Mouse (Mus musculus): ENCODE measurements around the gene Cryz. TPM values are rescaled to one million over a fixed set of nuclear protein-coding genes. Genes with fewer than 3 reads are reported as not detected.

Gene Cryz
- total and polyA plus RNA-seq, 3 experiments: 10.7 to 21.6 TPM; not detected in 1

- no peak for DNase-seq (ENCODE audit: low read depth, low spot score)
- no peak for TF ChIP-seq MAZ (IDR thresholded peaks at IDR 0.05; ENCODE audit: low read depth, low read length)
- no peak for TF ChIP-seq ZKSCAN1 (IDR thresholded peaks at IDR 0.05; ENCODE audit: low read depth, low read length)
- no peaks in the 10 kb centered on the region for H3K9me3 ChIP-seq (replicated peaks; ENCODE audit: insufficient read depth, low read length)
- no peak overlapping the region for H3K27ac ChIP-seq (ENCODE audit: control insufficient read depth, low read depth, low read length)
- H3K4me1 ChIP-seq (ENCODE audit: control insufficient read depth in 1 of 2, insufficient read depth in 2 of 2, low read length in 2 of 2): no peaks in the 10 kb centered on the region
- H3K79me2 ChIP-seq (ENCODE audit: control insufficient read depth, insufficient read depth, low read length, poor library complexity): no peaks in the 10 kb centered on the region
- no peak overlapping the region for H3K9ac ChIP-seq (ENCODE audit: control insufficient read depth, low read depth, low read length, poor library complexity, severe bottlenecking)
- no peaks in the 10 kb centered on the region for H3K27me3 ChIP-seq (ENCODE audit: control insufficient read depth in 1 of 2, insufficient read depth in 2 of 2, low read length in 2 of 2)
- H3K4me3 ChIP-seq (ENCODE audit: control insufficient read depth in 1 of 2, insufficient read depth in 1 of 2, low read depth in 2 of 2, low read length in 2 of 2): no peak overlapping the region
- no peaks in the 10 kb centered on the region for H3K36me3 ChIP-seq (ENCODE audit: control insufficient read depth in 1 of 2, insufficient read depth in 2 of 2, low read length in 2 of 2)
These were observed 54.8 kb downstream of the Cryz start for GRCm38 (mm10) chr3:154651192-154651821.

GRCm38 (mm10) chr3:154652581-154653420 is 56.3 kb downstream of the Cryz start:
- Histone ChIP-seq H3K9me3 (replicated peaks; ENCODE audit: insufficient read depth, low read length) (no peaks in the 10 kb centered on the region), H3K4me1 (ENCODE audit: control insufficient read depth in 1 of 2, insufficient read depth in 2 of 2, low read length in 2 of 2) (no peaks in the 10 kb centered on the region), H3K79me2 (ENCODE audit: control insufficient read depth, insufficient read depth, low read length, poor library complexity) (no peaks in the 10 kb centered on the region), H3K36me3 (ENCODE audit: control insufficient read depth in 1 of 2, insufficient read depth in 2 of 2, low read length in 2 of 2) (no peaks in the 10 kb centered on the region), H3K4me3 (ENCODE audit: control insufficient read depth in 1 of 2, insufficient read depth in 1 of 2, low read depth in 2 of 2, low read length in 2 of 2) (no peak overlapping the region), H3K27me3 (ENCODE audit: control insufficient read depth in 1 of 2, insufficient read depth in 2 of 2, low read length in 2 of 2) (no peaks in the 10 kb centered on the region), H3K9ac (ENCODE audit: control insufficient read depth, low read depth, low read length, poor library complexity, severe bottlenecking) (no peak overlapping the region), H3K27ac (ENCODE audit: control insufficient read depth, low read depth, low read length) (no peak overlapping the region)
- no peak for DNase-seq (ENCODE audit: low read depth, low spot score)
- no peak for TF ChIP-seq BHLHE40 (IDR thresholded peaks at IDR 0.05; ENCODE audit: borderline replicate concordance, low read depth, low read length)
- TF ChIP-seq CTCF (IDR thresholded peaks at IDR 0.05 in 2 of 3, conservative IDR thresholded peaks at IDR 0.05 in 1 of 3; ENCODE audit: control insufficient read depth in 1 of 3, insufficient read depth in 1 of 3, low read depth in 2 of 3, low read length in 3 of 3, poor library complexity in 1 of 3, severe bottlenecking in 1 of 3): peak in 1 of 3 experiments; percentile 24; a peak in 2 of 6 replicates

DNA sequence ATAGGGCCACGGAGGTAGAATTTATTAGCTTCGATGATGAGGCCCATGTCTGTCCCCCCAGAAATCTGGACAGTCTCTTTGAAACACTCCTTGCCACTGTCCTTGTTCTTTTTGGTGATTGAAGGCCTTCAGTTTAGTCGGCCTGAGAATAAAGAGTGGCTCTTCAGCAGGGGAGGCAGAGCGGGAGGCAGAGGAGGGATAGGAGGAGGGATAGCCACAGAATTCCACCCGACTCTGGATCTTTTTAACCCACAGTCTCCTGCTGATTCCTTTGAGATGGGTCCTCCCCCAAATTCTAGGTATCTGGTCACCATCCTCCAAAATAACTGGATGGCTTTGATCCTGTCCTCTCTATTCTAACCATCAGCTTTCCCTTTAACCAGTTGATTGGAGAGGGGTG is 56.9 kb downstream of the Cryz start:
- H3K9ac ChIP-seq (ENCODE audit: control insufficient read depth, low read depth, low read length, poor library complexity, severe bottlenecking): no peak overlapping the region
- no peak for DNase-seq (ENCODE audit: low read depth, low spot score)
- TF ChIP-seq ZKSCAN1 (IDR thresholded peaks at IDR 0.05; ENCODE audit: low read depth, low read length) (no peak), SIN3A (IDR thresholded peaks at IDR 0.05; ENCODE audit: low read length) (no peak), KAT2A (conservative IDR thresholded peaks at IDR 0.05; ENCODE audit: low read depth, low read length) (no peak), TAL1 (IDR thresholded peaks at IDR 0.05; ENCODE audit: low read length) (no peak), EP300 (IDR thresholded peaks at IDR 0.05; ENCODE audit: low read depth in 1 of 2, low read length in 2 of 2) (no peak), POLR2AphosphoS2 (IDR thresholded peaks at IDR 0.05; ENCODE audit: low read length) (no peak), NRF1 (IDR thresholded peaks at IDR 0.05; ENCODE audit: insufficient read depth, low read depth, low read length, poor library complexity, severe bottlenecking) (no peak), TBP (IDR thresholded peaks at IDR 0.05; ENCODE audit: low read depth, low read length) (no peak), RAD21 (IDR thresholded peaks at IDR 0.05; ENCODE audit: low read depth, low read length) (no peak), MXI1 (IDR thresholded peaks at IDR 0.05; ENCODE audit: low read depth, low read length) (no peak), ZMIZ1 (IDR thresholded peaks at IDR 0.05; ENCODE audit: low read depth, low read length) (no peak), ZC3H11A (IDR thresholded peaks at IDR 0.05; ENCODE audit: low read depth, low read length) (no peak), BHLHE40 (IDR thresholded peaks at IDR 0.05; ENCODE audit: borderline replicate concordance, low read depth, low read length) (no peak), USF1 (IDR thresholded peaks at IDR 0.05; ENCODE audit: low read depth, low read length) (no peak), CHD1 (IDR thresholded peaks at IDR 0.05; ENCODE audit: low read depth, low read length) (no peak), ELF1 (IDR thresholded peaks at IDR 0.05; ENCODE audit: low read depth, low read length) (no peak), POLR2AphosphoS5 (IDR thresholded peaks at IDR 0.05; ENCODE audit: borderline replicate concordance, low read depth, low read length) (no peak)
- no peak overlapping the region for H3K4me3 ChIP-seq (ENCODE audit: control insufficient read depth in 1 of 2, insufficient read depth in 1 of 2, low read depth in 2 of 2, low read length in 2 of 2)
- H3K27ac ChIP-seq (ENCODE audit: control insufficient read depth, low read depth, low read length): no peak overlapping the region
- no peaks in the 10 kb centered on the region for H3K79me2 ChIP-seq (ENCODE audit: control insufficient read depth, insufficient read depth, low read length, poor library complexity)
- H3K4me1 ChIP-seq (ENCODE audit: control insufficient read depth in 1 of 2, insufficient read depth in 2 of 2, low read length in 2 of 2): no peaks in the 10 kb centered on the region
- H3K27me3 ChIP-seq (ENCODE audit: control insufficient read depth in 1 of 2, insufficient read depth in 2 of 2, low read length in 2 of 2): no peaks in the 10 kb centered on the region
- no peaks in the 10 kb centered on the region for H3K36me3 ChIP-seq (ENCODE audit: control insufficient read depth in 1 of 2, insufficient read depth in 2 of 2, low read length in 2 of 2)
- H3K9me3 ChIP-seq (replicated peaks; ENCODE audit: insufficient read depth, low read length): no peaks in the 10 kb centered on the region

Measured in MEL (cell line).